Mouse (Mus musculus) forebrain, postnatal 0 days (tissue): ENCODE measurements around the gene Camk1g. TPM values are rescaled to one million over a fixed set of nuclear protein-coding genes. Genes with fewer than 3 reads are reported as not detected.

ENCODE experiments used
- ATAC-seq: fragments of 200-750 bp; cut with Nextera tagmentation; 2 replicates; pipeline ENCODE4 v1.8.0; 2017; ENCODE audit warnings: mild to moderate bottlenecking, moderate library complexity
- DNase-seq: peaks from one replicate; pipeline ENCODE4 v3.0.0-alpha.2; 2015
- H3K27ac ChIP-seq: fragments of 300-500 bp; sonication (generic); 2 replicates; pipeline ENCODE4 v1.5.1; 2014; ENCODE audit warnings: low read depth, mild to moderate bottlenecking, antibody characterized with exemption, low read length, moderate library complexity, mixed read lengths
- H3K27me3 ChIP-seq: fragments of 300-500 bp; sonication (generic); 2 replicates; pipeline ENCODE4 v1.6.1; 2014; ENCODE audit warnings: mild to moderate bottlenecking, low read length, mixed read lengths; ENCODE audit not compliant: insufficient read depth
- H3K36me3 ChIP-seq: fragments of 300-500 bp; sonication (generic); 2 replicates; pipeline ENCODE4 v1.6.1; 2014; ENCODE audit warnings: mild to moderate bottlenecking, moderate library complexity; ENCODE audit not compliant: insufficient read depth
- H3K4me1 ChIP-seq: fragments of 300-500 bp; sonication (generic); 2 replicates; pipeline ENCODE4 v1.6.1; 2014; ENCODE audit warnings: antibody characterized with exemption; ENCODE audit not compliant: insufficient read depth
- H3K4me2 ChIP-seq: fragments of 300-500 bp; sonication (generic); 2 replicates; pipeline ENCODE4 v1.6.1; 2014; ENCODE audit warnings: low read depth, mild to moderate bottlenecking, moderate library complexity
- H3K4me3 ChIP-seq: fragments of 300-500 bp; sonication (generic); 2 replicates; pipeline ENCODE4 v1.5.1; 2014; ENCODE audit warnings: low read depth, low read length, mixed read lengths
- H3K9ac ChIP-seq: fragments of 300-500 bp; sonication (generic); 2 replicates; pipeline ENCODE4 v1.6.1; 2014; ENCODE audit warnings: mild to moderate bottlenecking
- H3K9me3 ChIP-seq: fragments of 300-500 bp; sonication (generic); 2 replicates; pipeline ENCODE4 v1.6.1; 2016; ENCODE audit warnings: low read length
- CTCF ChIP-seq: sonication (generic); IDR thresholded peaks from 2 replicates; pipeline ENCODE4 v1.5.1; 2016; ENCODE audit warnings: antibody characterized with exemption, control low read depth, low read depth
- WGBS: fragments of 180-500 bp; shearing (Covaris S2); extraction: QIAGEN DNeasy Blood & Tissue Kit; methylation state at CpG from one replicate; pipeline ENCODE4 v1.1.7; 2014; 5-methylcytosine and 5-hydroxymethylcytosine counted together
- polyA plus RNA-seq: library from polyadenylated mRNA; unstranded; fragments of >200 nt; fragmentation: Nextera tagmentation; extraction: Ambion mirVana; gene quantifications from 2 replicates; pipeline ENCODE4 v1.2.1, GENCODE M21; 2015
- total RNA-seq: library from RNA; depleted of rRNA; stranded (reverse); fragments of >200 nt; gene quantifications from 2 replicates; pipeline ENCODE4 v1.2.3, GENCODE M21; 2014

Camk1g gene
- total and polyA plus RNA-seq, 2 experiments from 2014 or later, result 46.0 to 56.1 TPM

DNA sequence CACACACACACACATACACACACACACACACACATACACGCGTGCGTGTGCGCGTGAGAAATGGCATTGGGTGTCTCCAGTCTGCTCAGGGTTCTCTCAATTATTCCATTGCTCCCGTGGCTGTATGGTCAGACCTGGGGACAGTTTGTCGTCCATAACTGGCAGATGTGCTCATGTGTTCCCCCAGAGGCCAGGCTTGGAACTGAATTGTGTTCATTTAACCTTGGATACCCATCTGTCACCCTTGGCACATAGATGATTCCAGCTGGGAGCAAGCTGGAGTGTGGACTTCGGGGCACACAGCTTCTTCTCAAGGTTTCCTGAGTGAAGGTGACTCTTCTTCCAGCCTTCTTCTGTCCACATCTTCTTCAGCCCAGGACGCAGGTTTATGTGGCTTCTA lies 31.6 kb upstream of the Camk1g start:
- Histone ChIP-seq H3K4me3 (no peak overlapping the region), H3K9ac (no peak overlapping the region), H3K27me3 (no peaks in the 10 kb centered on the region), H3K36me3 (no peaks in the 10 kb centered on the region), H3K4me1 (no peaks in the 10 kb centered on the region), H3K27ac (no peak overlapping the region), H3K9me3 (no peaks in the 10 kb centered on the region), H3K4me2 (no peak overlapping the region)
- TF ChIP-seq CTCF, result 0 out of 2 replicates have a peak, but pooled peaks have one; percentile 10
- no peak for ATAC-seq
- DNase-seq, result no peak
- 82% methylated on average over 9 of the region's 9 CpGs for WGBS

DNA sequence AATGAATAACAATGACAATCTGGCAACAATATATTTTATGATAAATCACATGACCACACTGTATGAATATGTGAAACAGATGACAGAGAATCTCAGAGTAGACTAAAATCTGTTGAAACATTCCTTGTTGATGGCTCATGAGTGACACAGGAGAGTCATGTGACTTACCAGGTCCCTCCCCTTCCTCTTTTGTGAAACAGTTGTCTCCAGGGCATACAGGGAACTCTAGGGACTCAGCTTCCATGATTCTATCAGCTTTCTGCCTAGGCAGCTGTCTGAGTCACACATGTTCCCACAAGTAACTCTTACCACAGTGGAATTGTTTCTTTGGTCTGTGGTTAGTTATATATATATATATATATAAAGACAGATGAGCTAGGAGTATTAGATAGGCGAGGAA lies 30.2 kb upstream of the Camk1g start:
- H3K4me3 ChIP-seq, result no peak overlapping the region
- DNase-seq (no peak), ATAC-seq (peak; percentile 12; the same call in 1 of the 2 replicates)
- H3K9ac ChIP-seq, result no peak overlapping the region
- no peaks in the 10 kb centered on the region for H3K36me3 ChIP-seq
- H3K4me2 ChIP-seq, result no peak overlapping the region
- H3K4me1 ChIP-seq, result no peaks in the 10 kb centered on the region
- no peak overlapping the region for H3K27ac ChIP-seq
- 83% methylated on average over 1 of the region's 1 CpGs for WGBS
- H3K27me3 ChIP-seq, result no peaks in the 10 kb centered on the region
- TF ChIP-seq CTCF, result no peak
- no peaks in the 10 kb centered on the region for H3K9me3 ChIP-seq

DNA sequence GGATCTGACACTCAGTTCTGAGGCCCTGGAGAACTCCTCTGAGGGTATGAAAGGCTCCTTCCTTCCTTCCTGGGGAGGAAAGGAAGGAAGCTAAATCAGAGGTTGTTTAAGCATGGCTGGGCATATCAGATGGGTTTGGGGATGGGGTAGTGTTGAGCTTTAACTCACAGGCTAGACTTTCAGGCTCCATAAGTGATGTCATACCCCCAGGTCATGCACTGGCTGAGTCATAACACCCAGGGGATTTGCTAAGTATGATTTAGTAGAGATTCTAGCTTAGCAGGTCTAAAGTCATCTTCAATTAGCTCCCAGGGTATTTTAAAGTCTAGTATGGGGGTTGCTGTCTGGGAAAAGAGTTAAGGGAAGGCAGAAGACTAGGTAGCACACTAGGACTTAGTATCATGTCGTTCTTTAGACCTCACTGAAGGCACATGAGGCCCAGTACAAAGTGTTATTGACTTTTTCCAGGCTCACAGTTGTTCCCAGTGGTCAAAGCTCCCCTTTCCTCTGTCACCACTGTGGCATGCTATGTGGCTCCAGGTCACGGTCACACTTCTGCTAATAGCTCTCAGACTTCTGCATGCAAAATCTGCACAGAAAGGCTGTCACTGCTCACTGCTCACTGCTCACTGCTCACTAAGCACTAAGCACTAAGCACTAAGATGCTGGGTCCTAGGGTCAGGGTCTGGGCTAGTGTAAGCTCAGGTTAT lies 28.8 kb upstream of the Camk1g start:
- H3K4me2 ChIP-seq, result no peak overlapping the region
- no peaks in the 10 kb centered on the region for H3K36me3 ChIP-seq
- 78% methylated on average over 2 of the region's 2 CpGs for WGBS
- no peaks in the 10 kb centered on the region for H3K27me3 ChIP-seq
- H3K4me3 ChIP-seq, result no peak overlapping the region
- ATAC-seq (no peak), DNase-seq (no peak)
- TF ChIP-seq CTCF, result no peak
- no peak overlapping the region for H3K9ac ChIP-seq
- H3K4me1 ChIP-seq, result no peaks in the 10 kb centered on the region
- H3K27ac ChIP-seq, result no peak overlapping the region
- no peaks in the 10 kb centered on the region for H3K9me3 ChIP-seq

DNA sequence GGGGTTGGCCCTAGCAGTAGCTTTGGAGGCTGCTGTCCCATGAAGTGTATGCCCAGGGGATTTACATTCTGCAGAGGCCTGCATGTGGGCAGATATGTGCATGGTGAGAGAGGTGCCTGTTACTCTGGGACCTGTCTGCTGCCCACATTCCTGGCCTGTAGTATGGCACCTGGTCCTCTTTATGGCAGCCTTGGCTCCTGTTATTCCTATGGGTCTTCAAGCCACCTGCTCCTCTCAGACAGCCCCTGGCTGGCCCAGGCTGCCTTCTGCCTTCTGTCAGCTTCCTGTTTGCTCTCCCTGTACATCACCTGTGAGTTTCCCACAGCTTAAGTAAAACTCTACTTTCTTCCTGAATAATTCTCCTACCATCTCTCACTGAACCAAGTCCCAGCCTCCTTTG lies 27.0 kb upstream of the Camk1g start:
- TF ChIP-seq CTCF, result no peak
- Histone ChIP-seq H3K9ac (no peak overlapping the region), H3K4me2 (no peak overlapping the region), H3K9me3 (no peaks in the 10 kb centered on the region), H3K4me1 (no peaks in the 10 kb centered on the region), H3K36me3 (no peaks in the 10 kb centered on the region), H3K4me3 (no peak overlapping the region), H3K27ac (no peak overlapping the region), H3K27me3 (no peaks in the 10 kb centered on the region)
- ATAC-seq (no peak), DNase-seq (no peak)

DNA sequence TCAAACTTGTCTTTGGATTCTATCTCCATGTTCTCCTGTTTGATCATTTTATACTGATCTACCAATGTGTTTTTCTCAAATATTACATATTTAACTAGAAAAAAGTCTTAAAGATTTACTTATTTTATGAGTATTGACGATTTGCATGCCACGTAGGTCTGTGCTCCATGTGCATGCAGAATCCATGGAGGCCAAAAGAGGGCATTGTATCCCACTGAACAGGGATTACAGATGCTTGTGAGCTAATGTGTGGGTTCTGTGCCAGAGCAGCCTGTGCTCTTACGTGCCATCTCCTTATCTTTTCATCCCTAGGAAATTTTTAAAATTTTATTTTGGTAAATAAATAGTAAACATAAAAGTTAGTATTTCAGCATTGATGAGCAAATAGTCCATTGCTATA lies 22.2 kb upstream of the Camk1g start:
- H3K36me3 ChIP-seq, result no peaks in the 10 kb centered on the region
- DNase-seq, result no peak
- no peaks in the 10 kb centered on the region for H3K27me3 ChIP-seq
- 73% methylated on average over 3 of the region's 3 CpGs for WGBS
- no peak for ATAC-seq
- 0 out of 2 replicates have a peak, but pooled peaks have one; percentile 21 for TF ChIP-seq CTCF
- no peak overlapping the region for H3K4me3 ChIP-seq
- H3K4me1 ChIP-seq, result no peaks in the 10 kb centered on the region; the same call in 1 of the 2 replicates
- no peaks in the 10 kb centered on the region for H3K9me3 ChIP-seq
- H3K9ac ChIP-seq, result no peak overlapping the region
- no peak overlapping the region for H3K27ac ChIP-seq
- no peak overlapping the region for H3K4me2 ChIP-seq

- DNase-seq (no peak), ATAC-seq (no peak)
- no peak overlapping the region for H3K4me3 ChIP-seq
- WGBS, result 39% methylated on average over 12 of the region's 12 CpGs
- H3K27me3 ChIP-seq, result no peaks in the 10 kb centered on the region
- no peaks in the 10 kb centered on the region for H3K9me3 ChIP-seq
- H3K9ac ChIP-seq, result no peak overlapping the region
- peaks cover 7% of the 10 kb centered on the region for H3K4me1 ChIP-seq
- no peaks in the 10 kb centered on the region for H3K36me3 ChIP-seq
- no peak overlapping the region for H3K4me2 ChIP-seq
- no peak overlapping the region for H3K27ac ChIP-seq
- no peak for TF ChIP-seq CTCF
These were observed 19.9 kb upstream of the Camk1g start for GRCm38 (mm10) chr1:193390004-193390403.

GRCm38 (mm10) chr1:193389505-193389904 lies 19.4 kb upstream of the Camk1g start:
- TF ChIP-seq CTCF, result no peak
- no peak overlapping the region for H3K9ac ChIP-seq
- H3K27ac ChIP-seq, result no peak overlapping the region
- no peaks in the 10 kb centered on the region for H3K27me3 ChIP-seq
- ATAC-seq (no peak), DNase-seq (no peak)
- no peaks in the 10 kb centered on the region for H3K9me3 ChIP-seq
- peaks cover 7% of the 10 kb centered on the region for H3K4me1 ChIP-seq
- no peak overlapping the region for H3K4me2 ChIP-seq
- H3K4me3 ChIP-seq, result no peak overlapping the region
- no peaks in the 10 kb centered on the region for H3K36me3 ChIP-seq
- 8% methylated on average over 3 of the region's 3 CpGs for WGBS
